Mouse (Mus musculus): ENCODE results near the gene Cmtm6.

The Cmtm6 gene

DNA sequence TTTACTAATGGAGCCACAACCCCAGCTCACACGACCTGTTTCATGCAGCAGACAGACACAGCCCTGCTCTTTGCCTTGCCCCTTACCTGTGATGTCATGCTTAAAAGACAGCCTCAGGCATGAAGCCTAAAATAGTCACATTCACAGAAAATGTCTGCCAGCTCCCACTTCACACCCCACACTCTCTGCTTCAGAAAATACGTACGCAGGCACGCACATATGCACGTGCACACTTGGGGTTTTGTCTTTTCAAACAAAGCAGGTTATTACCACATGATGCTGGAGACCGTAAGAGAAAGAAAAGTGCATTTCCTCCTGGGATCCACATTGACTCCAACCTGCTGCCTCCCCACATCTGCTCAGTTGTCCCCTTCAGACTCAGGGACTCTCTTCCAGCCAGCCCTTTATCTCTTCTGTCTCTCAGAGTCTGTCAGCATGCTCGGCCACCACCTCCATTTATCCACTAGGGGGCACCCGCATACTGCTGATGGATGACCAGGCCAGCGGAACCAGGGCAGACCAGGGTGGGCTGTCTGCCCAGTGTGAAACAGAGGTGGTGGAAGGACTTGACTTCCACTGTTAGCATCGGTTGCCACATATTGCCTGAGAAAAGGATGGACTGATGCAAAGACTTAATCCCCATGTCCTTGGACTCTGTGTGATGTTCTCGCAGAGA is 66.6 kb downstream of the Cmtm6 start:
- DNase-seq (ENCODE audit: extremely low read depth, low read depth, low spot score) = no peak

DNA sequence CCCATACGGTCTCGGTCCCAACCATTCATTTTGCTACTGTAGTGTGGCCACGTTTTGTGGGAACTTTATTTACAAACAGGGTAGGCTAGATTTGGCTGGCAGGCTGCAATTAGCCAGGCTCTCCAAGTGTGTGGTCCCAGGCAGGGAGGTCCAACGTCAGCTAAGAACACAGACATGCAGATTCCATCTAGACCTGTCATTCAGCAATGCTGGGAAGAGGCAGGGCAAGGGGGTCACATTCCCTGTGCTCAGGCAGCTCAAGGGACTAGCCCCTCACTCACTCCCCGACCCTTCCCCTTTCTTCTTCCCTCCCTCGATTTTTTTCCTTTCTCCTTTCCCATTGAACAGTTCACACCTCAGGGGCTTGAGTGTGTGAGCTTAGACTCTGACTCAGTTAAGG is 67.9 kb downstream of the Cmtm6 start:
- no peak for DNase-seq (ENCODE audit: extremely low read depth, low read depth, low spot score)

Data from fat pad, adult 2 months (tissue).